Mouse (Mus musculus) limb, embryonic 14.5 days (tissue): ENCODE measurements around the gene Btbd18. TPM values are rescaled to one million over a fixed set of nuclear protein-coding genes. Genes with fewer than 3 reads are reported as not detected.

Experiments used
- ATAC-seq: fragments of 200-750 bp; cut with Nextera tagmentation; 2 replicates; pipeline ENCODE4 v1.8.0; 2017; ENCODE audit warnings: low read depth, moderate number of reproducible peaks, moderate TSS enrichment; ENCODE audit not compliant: low FRiP score
- DNase-seq: peaks from one replicate; pipeline ENCODE4 v3.0.0-alpha.2; 2015; ENCODE audit warnings: low spot score
- H3K27ac ChIP-seq: fragments of 300-500 bp; sonication (generic); replicated peaks from 2 replicates; pipeline ENCODE4 v1.5.1; 2014; ENCODE audit warnings: low read depth, mild to moderate bottlenecking, low read length, moderate library complexity, mixed read lengths
- H3K27me3 ChIP-seq: fragments of 300-500 bp; sonication (generic); 2 replicates; pipeline ENCODE4 v1.6.1; 2014; ENCODE audit warnings: low read length, mixed read lengths; ENCODE audit not compliant: control insufficient read depth, insufficient read depth
- H3K36me3 ChIP-seq: fragments of 300-500 bp; sonication (generic); 2 replicates; pipeline ENCODE4 v1.6.1; 2014; ENCODE audit warnings: mild to moderate bottlenecking, low read length, moderate library complexity, mixed read lengths; ENCODE audit not compliant: control insufficient read depth, insufficient read depth
- H3K4me1 ChIP-seq: fragments of 300-500 bp; sonication (generic); 2 replicates; pipeline ENCODE4 v1.6.1; 2014; ENCODE audit warnings: antibody characterized with exemption, low read length, mixed read lengths; ENCODE audit not compliant: control insufficient read depth, insufficient read depth
- H3K4me2 ChIP-seq: fragments of 300-500 bp; sonication (generic); replicated peaks from 2 replicates; pipeline ENCODE4 v1.6.1; 2014; ENCODE audit warnings: low read depth, mild to moderate bottlenecking, low read length, moderate library complexity; ENCODE audit not compliant: severe bottlenecking
- H3K4me3 ChIP-seq: fragments of 300-500 bp; sonication (generic); replicated peaks from 2 replicates; pipeline ENCODE4 v1.5.1; 2014; ENCODE audit warnings: low read length
- H3K9ac ChIP-seq: fragments of 300-500 bp; sonication (generic); 2 replicates; pipeline ENCODE4 v1.6.1; 2014; ENCODE audit warnings: mild to moderate bottlenecking, low read depth, low read length, moderate library complexity; ENCODE audit not compliant: severe bottlenecking
- H3K9me3 ChIP-seq: fragments of 300-500 bp; sonication (generic); 2 replicates; pipeline ENCODE4 v1.6.1; 2016; ENCODE audit warnings: low read length; ENCODE audit not compliant: control insufficient read depth
- POLR2A ChIP-seq: fragments of 200-500 bp; IDR thresholded peaks from 2 replicates; pipeline ENCODE4 v1.8.0; 2012; ENCODE audit warnings: inconsistent platforms, mild to moderate bottlenecking, moderate library complexity, borderline replicate concordance; ENCODE audit not compliant: insufficient read depth, insufficient read length; ENCODE audit errors: extremely low read depth
- WGBS: fragments of 180-500 bp; shearing (Covaris S2); extraction: QIAGEN DNeasy Blood & Tissue Kit; methylation state at CpG from one replicate; pipeline ENCODE4 v1.1.7; 2014; 5-methylcytosine and 5-hydroxymethylcytosine counted together
- polyA plus RNA-seq, 2 experiments: library from polyadenylated mRNA; depleted of rRNA in 1 of 2; stranded (reverse) in 1 of 2; unstranded in 1 of 2; fragments of >200 nt; fragmentation: Nextera tagmentation in 1 of 2; extraction: Ambion mirVana in 1 of 2; gene quantifications; 2 replicates each; pipeline versions ENCODE4 v1.2.1 to v1.2.3; 2012 to 2014

The Btbd18 gene
- polyA plus RNA-seq, 2 experiments = 0.01 to 0.15 TPM

DNA sequence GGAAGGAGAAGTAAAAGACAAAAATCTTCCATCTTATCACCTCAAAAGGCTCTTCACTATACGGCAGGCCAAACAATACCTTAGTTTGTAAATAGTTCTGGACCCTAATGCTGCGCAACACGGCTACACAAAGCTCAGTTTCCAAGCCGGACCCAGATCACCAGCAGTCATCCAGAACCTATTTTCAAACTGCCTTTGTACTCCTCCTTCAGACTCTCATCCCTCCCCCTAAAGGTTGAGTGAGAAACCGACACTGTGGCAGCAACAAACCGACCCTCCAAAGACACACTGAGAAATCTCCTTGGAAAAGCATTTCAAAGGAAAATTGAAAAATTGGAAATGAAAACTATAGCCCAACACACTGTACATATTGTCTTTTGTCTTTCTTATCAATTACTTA is 10.5 kb upstream of the Btbd18 start:
- H3K4me1 ChIP-seq = peaks cover 2% of the 10 kb centered on the region
- H3K36me3 ChIP-seq = no peaks in the 10 kb centered on the region
- no peaks in the 10 kb centered on the region for H3K9me3 ChIP-seq
- no peaks in the 10 kb centered on the region for H3K27me3 ChIP-seq
- peak overlapping the region; percentile 66 for H3K4me3 ChIP-seq
- H3K4me2 ChIP-seq = peak overlapping the region; percentile 53
- DNase-seq = no peak
- TF ChIP-seq POLR2A = no peak
- H3K9ac ChIP-seq = peak overlapping the region; percentile 44
- H3K27ac ChIP-seq = no peak overlapping the region
- ATAC-seq = no peak
- WGBS = 40% methylated on average over 6 of the region's 6 CpGs

DNA sequence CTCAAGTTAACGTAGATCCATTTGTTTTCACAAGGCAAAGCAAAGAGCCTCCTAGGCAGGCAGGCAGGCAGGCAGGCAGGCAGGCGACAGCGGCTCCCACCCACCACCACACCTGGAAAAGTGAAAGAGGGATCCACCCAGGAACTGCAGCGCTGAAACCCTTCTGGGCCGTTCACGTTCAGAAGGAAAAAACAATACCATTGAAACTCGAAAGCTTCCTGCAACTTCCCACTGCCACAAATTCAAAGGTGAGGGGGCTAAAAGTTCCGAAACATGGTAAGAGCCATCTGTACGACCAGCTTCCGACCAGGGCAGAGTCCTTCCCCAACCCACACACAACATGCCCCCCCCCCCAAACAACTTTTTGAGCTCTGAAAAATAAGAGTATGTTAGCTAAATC is 9.2 kb upstream of the Btbd18 start:
- Histone ChIP-seq H3K4me3 (peak overlapping the region; percentile 66), H3K27me3 (no peaks in the 10 kb centered on the region), H3K36me3 (no peaks in the 10 kb centered on the region), H3K4me1 (peaks cover 2% of the 10 kb centered on the region), H3K4me2 (peak overlapping the region; percentile 53), H3K27ac (peak overlapping the region; percentile 94), H3K9ac (peak overlapping the region; percentile 89), H3K9me3 (no peaks in the 10 kb centered on the region)
- peak; percentile 10 for DNase-seq
- no peak for TF ChIP-seq POLR2A
- no peak for ATAC-seq
- WGBS = 0% methylated on average over 10 of the region's 10 CpGs

GRCm38 (mm10) chr2:84650464-84651195 is 8.2 kb upstream of the Btbd18 start, which contains the start of gene Ctnnd1:
Gene Ctnnd1, minus strand, starts transcription at chr2:84650765.
- TF ChIP-seq POLR2A = peak; percentile 97; the same call in 1 of the 2 replicates
- Histone ChIP-seq H3K27me3 (no peaks in the 10 kb centered on the region), H3K4me1 (peaks cover 2% of the 10 kb centered on the region), H3K9me3 (no peaks in the 10 kb centered on the region), H3K9ac (peak within 1 kb of the TSS; percentile 89), H3K4me3 (peak within 1 kb of the TSS; percentile 66), H3K36me3 (no peaks in the 10 kb centered on the region), H3K4me2 (peak within 1 kb of the TSS; percentile 54), H3K27ac (peak within 1 kb of the TSS; percentile 94)
- DNase-seq (peak; percentile 95), ATAC-seq (peak; percentile 98)
- 0% methylated on average over 15 of the region's 15 CpGs for WGBS

DNA sequence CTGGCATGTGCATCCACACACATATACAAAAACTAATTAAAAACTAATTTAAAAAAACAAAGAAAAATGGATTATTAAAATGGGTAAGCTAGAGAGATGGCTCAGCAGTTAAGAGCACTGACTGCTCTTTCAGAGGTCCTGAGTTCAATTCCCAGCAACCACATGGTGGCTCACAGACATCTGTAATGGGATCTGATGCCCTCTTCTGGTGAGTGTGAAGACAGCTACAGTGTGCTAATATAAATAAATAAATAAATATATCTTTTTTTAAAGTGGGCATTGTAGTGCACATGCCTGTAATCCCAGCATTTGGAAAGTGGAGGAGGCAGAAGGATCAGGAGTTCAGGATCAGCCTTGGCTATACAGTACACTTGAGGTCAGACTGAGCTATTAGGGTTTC is 5.5 kb upstream of the Btbd18 start:
- no peaks in the 10 kb centered on the region for H3K9me3 ChIP-seq
- H3K27me3 ChIP-seq = no peaks in the 10 kb centered on the region
- no peak overlapping the region for H3K4me2 ChIP-seq
- ATAC-seq (no peak), DNase-seq (no peak)
- TF ChIP-seq POLR2A = no peak
- H3K9ac ChIP-seq = no peak overlapping the region
- H3K27ac ChIP-seq = no peak overlapping the region
- H3K4me1 ChIP-seq = no peaks in the 10 kb centered on the region
- H3K4me3 ChIP-seq = no peak overlapping the region
- no peaks in the 10 kb centered on the region for H3K36me3 ChIP-seq

- no peak overlapping the region for H3K4me2 ChIP-seq
- H3K9me3 ChIP-seq = no peaks in the 10 kb centered on the region
- TF ChIP-seq POLR2A = no peak
- DNase-seq (no peak), ATAC-seq (no peak)
- H3K4me3 ChIP-seq = no peak overlapping the region
- no peaks in the 10 kb centered on the region for H3K36me3 ChIP-seq
- H3K27ac ChIP-seq = no peak overlapping the region
- no peaks in the 10 kb centered on the region for H3K4me1 ChIP-seq
- no peaks in the 10 kb centered on the region for H3K27me3 ChIP-seq
- no peak overlapping the region for H3K9ac ChIP-seq
- 61% methylated on average over 1 of the region's 1 CpGs for WGBS
Observed at GRCm38 (mm10) chr2:84655864-84656263, 3.0 kb upstream of the Btbd18 start.
